In genomic region chr12:108766316-108766715, GRCm38 (mm10) we compare ENCODE assay signal across 8 mouse cellular contexts. TPM values are rescaled to one million over a fixed set of nuclear protein-coding genes. Genes with fewer than 3 reads are reported as not detected.
DNase-seq lines count a peak whose midpoint lies in the region; ATAC-seq and TF ChIP-seq lines count a peak whose summit lies in the region.

No protein-coding gene starts in this region.

- ATAC-seq in lung, embryonic 14.5 days (ENCODE audit: insufficient read depth): no peak
- no peak for ATAC-seq in embryonic facial prominence, embryonic 14.5 days (ENCODE audit: low read depth)
- peak; percentile 35; the same call in 1 of the 2 replicates for ATAC-seq in hindbrain, postnatal 0 days

- peak; percentile 45 for DNase-seq in lung, embryonic 14.5 days
- no peak for DNase-seq in lung, adult 18-20 months
- DNase-seq in embryonic facial prominence, embryonic 14.5 days (ENCODE audit: low spot score): no peak
- no peak for DNase-seq in hindbrain, postnatal 0 days (ENCODE audit: low spot score)
- no peak for DNase-seq in adrenal gland, postnatal 14 days
- DNase-seq in embryo, embryonic 11 days: no peak
- no peak for DNase-seq in urinary bladder, postnatal 14 days (ENCODE audit: low spot score)

- no peaks in the 10 kb centered on the region for H3K36me3 ChIP-seq in lung, embryonic 14.5 days (ENCODE audit: insufficient read depth)
- no peaks in the 10 kb centered on the region for H3K36me3 ChIP-seq in embryonic facial prominence, embryonic 14.5 days (ENCODE audit: control insufficient read depth, insufficient read depth, low read length)
- H3K36me3 ChIP-seq in hindbrain, postnatal 0 days (ENCODE audit: insufficient read depth, low read length): no peaks in the 10 kb centered on the region
- H3K36me3 ChIP-seq in megakaryocyte, embryonic 14.5 days (replicated peaks; ENCODE audit: low read length): peaks cover 3% of the 10 kb centered on the region

- H3K4me3 ChIP-seq in lung, embryonic 14.5 days (ENCODE audit: low read depth, low read length): peak overlapping the region; percentile 30
- H3K4me3 ChIP-seq in embryonic facial prominence, embryonic 14.5 days (ENCODE audit: low read depth, low read length): peak overlapping the region; percentile 29; the same call in 1 of the 2 replicates
- H3K4me3 ChIP-seq in hindbrain, postnatal 0 days (ENCODE audit: low read length): no peak overlapping the region
- H3K4me3 ChIP-seq in megakaryocyte, embryonic 14.5 days (replicated peaks): peak overlapping the region; percentile 93

- peak overlapping the region; percentile 79 for H3K27ac ChIP-seq in lung, embryonic 14.5 days (ENCODE audit: low read depth)
- H3K27ac ChIP-seq in embryonic facial prominence, embryonic 14.5 days (replicated peaks; ENCODE audit: low read depth, low read length): peak overlapping the region; percentile 84
- peak overlapping the region; percentile 69 for H3K27ac ChIP-seq in hindbrain, postnatal 0 days

- peak overlapping the region; percentile 48 for H3K9ac ChIP-seq in lung, embryonic 14.5 days
- H3K9ac ChIP-seq in embryonic facial prominence, embryonic 14.5 days (ENCODE audit: low read depth, low read length): peak overlapping the region; percentile 59
- no peak overlapping the region; the same call in 1 of the 2 replicates for H3K9ac ChIP-seq in hindbrain, postnatal 0 days (replicated peaks; ENCODE audit: low read length)

- peaks cover 6% of the 10 kb centered on the region; the same call in 1 of the 2 replicates for H3K4me1 ChIP-seq in lung, embryonic 14.5 days (ENCODE audit: insufficient read depth)
- H3K4me1 ChIP-seq in embryonic facial prominence, embryonic 14.5 days (ENCODE audit: control insufficient read depth, insufficient read depth, low read length): peaks cover 16% of the 10 kb centered on the region; the same call in 1 of the 2 replicates
- no peaks in the 10 kb centered on the region; the same call in 1 of the 2 replicates for H3K4me1 ChIP-seq in hindbrain, postnatal 0 days (ENCODE audit: insufficient read depth, low read length)
- H3K4me1 ChIP-seq in megakaryocyte, embryonic 14.5 days: peaks cover 57% of the 10 kb centered on the region

- H3K9me3 ChIP-seq in lung, embryonic 14.5 days (ENCODE audit: low read depth, low read length): no peaks in the 10 kb centered on the region
- H3K9me3 ChIP-seq in embryonic facial prominence, embryonic 14.5 days (ENCODE audit: control insufficient read depth, low read length): no peaks in the 10 kb centered on the region
- H3K9me3 ChIP-seq in hindbrain, postnatal 0 days (ENCODE audit: low read length): no peaks in the 10 kb centered on the region
- H3K9me3 ChIP-seq in megakaryocyte, embryonic 14.5 days: no peaks in the 10 kb centered on the region

- WGBS in lung, embryonic 14.5 days: 50% methylated on average over 10 of the region's 10 CpGs
- WGBS in embryonic facial prominence, embryonic 14.5 days: 48% methylated on average over 10 of the region's 10 CpGs
- WGBS in hindbrain, postnatal 0 days: 45% methylated on average over 10 of the region's 10 CpGs

- H3K27me3 ChIP-seq in lung, embryonic 14.5 days (ENCODE audit: insufficient read depth, low read length): no peaks in the 10 kb centered on the region
- H3K27me3 ChIP-seq in embryonic facial prominence, embryonic 14.5 days (replicated peaks; ENCODE audit: control insufficient read depth, insufficient read depth, low read length): no peaks in the 10 kb centered on the region
- H3K27me3 ChIP-seq in hindbrain, postnatal 0 days (ENCODE audit: insufficient read depth, low read length): no peaks in the 10 kb centered on the region
- no peaks in the 10 kb centered on the region for H3K27me3 ChIP-seq in megakaryocyte, embryonic 14.5 days (replicated peaks)

- peak overlapping the region; percentile 64 for H3K4me2 ChIP-seq in lung, embryonic 14.5 days
- H3K4me2 ChIP-seq in embryonic facial prominence, embryonic 14.5 days (ENCODE audit: low read depth, low read length): peak overlapping the region; percentile 56
- peak overlapping the region; percentile 42 for H3K4me2 ChIP-seq in hindbrain, postnatal 0 days (ENCODE audit: low read depth, low read length)

- no peak for TF ChIP-seq CTCF in lung, embryonic 14.5 days (IDR thresholded peaks at IDR 0.05; ENCODE audit: low read depth)
- no peak for TF ChIP-seq CTCF in hindbrain, postnatal 0 days (IDR thresholded peaks at IDR 0.05; ENCODE audit: low read depth)

RNA-seq across cellular contexts. Expression of gene Yy1, which starts 26.5 kb away (rescaled TPM):
- polyA plus RNA-seq in lung, embryonic 14.5 days (2014; fragmentation: Nextera tagmentation; extraction: Ambion mirVana): 24.3 and 26.3 TPM in 2 replicates
- polyA plus RNA-seq in embryonic facial prominence, embryonic 14.5 days (2014; fragmentation: Nextera tagmentation; extraction: Ambion mirVana): 19.9 and 20.3 TPM in 2 replicates
- 29.6 and 30.2 TPM in 2 replicates for total RNA-seq in hindbrain, postnatal 0 days (2014; rRNA removed)
- polyA plus RNA-seq in hindbrain, postnatal 0 days (2015; fragmentation: Nextera tagmentation; extraction: Ambion mirVana): 7.9 and 8.2 TPM in 2 replicates
- 16.0 and 25.6 TPM in 2 replicates for polyA plus RNA-seq in megakaryocyte, embryonic 14.5 days (2012; ENCODE audit: insufficient read depth, low replicate concordance)
- 74.2 and 77.6 TPM in 2 replicates for total RNA-seq in adrenal gland, postnatal 14 days (2021)
